Mouse (Mus musculus) WW6 (cell line): ENCODE measurements around the gene Vmn1r211.
"Not testable (repeated sequence)": the region's sequence is repeated elsewhere in the genome, so short reads cannot be mapped to it uniquely, and the experiment has no call there.

Experiments used
- DNase-seq: peaks from one replicate; pipeline ENCODE4 v3.0.0-alpha.2; 2013; ENCODE audit warnings: low read depth, low spot score

Vmn1r211 gene

GRCm38 (mm10) chr13:22857461-22857860 is at the start of gene Vmn1r211:
Vmn1r211 (minus strand) TSS chr13:22857561.
- no peak for DNase-seq

GRCm38 (mm10) chr13:22884105-22884504 is 26.7 kb upstream of the Vmn1r211 start, which contains the start of gene Vmn1r212:
Vmn1r212 (minus strand) TSS chr13:22884205.
- no peak for DNase-seq

GRCm38 (mm10) chr13:22879257-22879656 is 21.9 kb upstream of the Vmn1r211 start:
- no peak for DNase-seq

GRCm38 (mm10) chr13:22854760-22855159 is 2.6 kb downstream of the Vmn1r211 start:
- DNase-seq, result no peak

- no peak for DNase-seq
Observed at GRCm38 (mm10) chr13:22846798-22847197, 10.6 kb downstream of the Vmn1r211 start.

GRCm38 (mm10) chr13:22844304-22844703 is 13.1 kb downstream of the Vmn1r211 start:
- DNase-seq, result not testable (repeated sequence)

GRCm38 (mm10) chr13:22831248-22831647 is 26.1 kb downstream of the Vmn1r211 start, which contains the start of gene Vmn1r210:
Vmn1r210 (minus strand) TSS chr13:22831348.
- DNase-seq, result no peak

GRCm38 (mm10) chr13:22829395-22829794 is 28.0 kb downstream of the Vmn1r211 start:
- not testable (repeated sequence) for DNase-seq

- DNase-seq, result not testable (repeated sequence)
Observed at GRCm38 (mm10) chr13:22821601-22822000, 35.8 kb downstream of the Vmn1r211 start.

- DNase-seq, result not testable (repeated sequence)
Observed at GRCm38 (mm10) chr13:22809582-22809981, 47.8 kb downstream of the Vmn1r211 start, which contains the start of gene Vmn1r209. Vmn1r209 (minus strand) TSS chr13:22809682.
